Mouse (Mus musculus) lung, embryonic 14.5 days (tissue): Measurements from ENCODE around the gene Zdhhc20. TPM values are rescaled to one million over a fixed set of nuclear protein-coding genes. Genes with fewer than 3 reads are reported as not detected.
A peak's percentile ranks its signal among the peaks of the same experiment; 100 is the strongest.

Source experiments
- ATAC-seq: fragments of 200-750 bp; cut with Nextera tagmentation; 2 replicates; pipeline ENCODE4 v1.8.0; 2017; ENCODE audit warnings: mild to moderate bottlenecking, moderate TSS enrichment, moderate library complexity; ENCODE audit not compliant: insufficient read depth
- DNase-seq: peaks from one replicate; pipeline ENCODE4 v3.0.0-alpha.2; 2015
- H3K27ac ChIP-seq: fragments of 300-500 bp; sonication (generic); 2 replicates; pipeline ENCODE4 v1.5.1; 2014; ENCODE audit warnings: low read depth, mild to moderate bottlenecking, moderate library complexity
- H3K27me3 ChIP-seq: fragments of 300-500 bp; sonication (generic); 2 replicates; pipeline ENCODE4 v1.6.1; 2014; ENCODE audit warnings: low read length, control low read depth; ENCODE audit not compliant: insufficient read depth
- H3K36me3 ChIP-seq: fragments of 300-500 bp; sonication (generic); 2 replicates; pipeline ENCODE4 v1.6.1; 2014; ENCODE audit warnings: control low read depth; ENCODE audit not compliant: insufficient read depth
- H3K4me1 ChIP-seq: fragments of 300-500 bp; sonication (generic); 2 replicates; pipeline ENCODE4 v1.6.1; 2014; ENCODE audit warnings: antibody characterized with exemption, control low read depth; ENCODE audit not compliant: insufficient read depth
- H3K4me2 ChIP-seq: fragments of 300-500 bp; sonication (generic); 2 replicates; pipeline ENCODE4 v1.6.1; 2014; ENCODE audit warnings: mild to moderate bottlenecking
- H3K4me3 ChIP-seq: fragments of 300-500 bp; sonication (generic); 2 replicates; pipeline ENCODE4 v1.5.1; 2014; ENCODE audit warnings: low read depth, low read length
- H3K9ac ChIP-seq: fragments of 300-500 bp; sonication (generic); 2 replicates; pipeline ENCODE4 v1.6.1; 2014
- H3K9me3 ChIP-seq: fragments of 300-500 bp; sonication (generic); 2 replicates; pipeline ENCODE4 v1.6.1; 2016; ENCODE audit warnings: low read depth, low read length, control low read depth
- CTCF ChIP-seq: IDR thresholded peaks from 2 replicates; pipeline ENCODE4 v1.5.1; 2016; ENCODE audit warnings: antibody characterized with exemption, low read depth
- WGBS: fragments of 180-500 bp; shearing (Covaris S2); extraction: QIAGEN DNeasy Blood & Tissue Kit; methylation state at CpG from one replicate; pipeline ENCODE4 v1.1.7; 2014; 5-methylcytosine and 5-hydroxymethylcytosine counted together
- polyA plus RNA-seq: library from polyadenylated mRNA; unstranded; fragments of >200 nt; fragmentation: Nextera tagmentation; extraction: Ambion mirVana; gene quantifications from 2 replicates; pipeline ENCODE4 v1.2.1, GENCODE M21; 2014

The Zdhhc20 gene
- polyA plus RNA-seq, result 62.8 and 66.2 TPM in 2 replicates

DNA sequence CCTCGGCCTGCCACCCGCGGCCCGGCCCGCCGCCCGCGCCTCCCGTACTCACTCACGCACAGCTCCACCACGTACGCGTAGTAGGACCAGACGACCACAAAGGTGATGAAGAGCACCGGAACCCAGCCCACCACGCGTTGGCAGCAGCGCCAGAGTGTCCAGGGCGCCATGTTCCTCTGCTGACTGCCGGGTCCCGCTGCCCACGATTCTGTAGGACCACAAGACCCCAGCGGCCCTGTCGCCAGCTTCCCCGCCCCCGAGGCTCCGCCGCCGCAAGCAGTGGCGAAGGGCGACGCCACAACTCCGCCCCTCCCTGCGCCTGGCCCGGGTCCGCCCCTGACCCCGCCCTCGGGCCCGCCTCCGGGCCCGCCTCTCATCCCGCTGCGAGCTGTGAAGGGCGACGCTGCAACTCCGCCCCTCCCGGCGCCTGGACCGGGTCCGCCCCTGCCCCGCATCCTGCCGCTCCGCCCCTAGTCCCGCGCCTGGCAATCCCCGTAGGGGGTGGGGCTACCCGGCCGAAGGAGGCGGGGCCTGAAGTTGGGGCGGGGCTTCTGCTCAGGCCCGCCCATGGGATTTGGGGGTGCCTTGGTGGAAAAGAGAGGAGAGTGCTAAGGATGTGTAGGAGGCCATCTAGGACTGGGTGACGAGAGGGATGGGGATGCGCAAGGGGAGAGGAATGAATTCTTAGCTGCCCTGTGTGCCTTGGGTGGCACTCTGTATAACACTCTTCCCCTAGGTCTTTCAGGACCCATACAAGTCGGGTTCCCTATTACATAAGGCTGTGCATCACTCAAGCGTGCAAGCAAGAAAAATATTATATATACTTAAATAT, at the start of gene Zdhhc20:
TSS of gene Zdhhc20 (minus strand) at position 266 of the 832 bp plus-strand sequence.
- peak within 1 kb of the TSS; percentile 94 for H3K9ac ChIP-seq

DNA sequence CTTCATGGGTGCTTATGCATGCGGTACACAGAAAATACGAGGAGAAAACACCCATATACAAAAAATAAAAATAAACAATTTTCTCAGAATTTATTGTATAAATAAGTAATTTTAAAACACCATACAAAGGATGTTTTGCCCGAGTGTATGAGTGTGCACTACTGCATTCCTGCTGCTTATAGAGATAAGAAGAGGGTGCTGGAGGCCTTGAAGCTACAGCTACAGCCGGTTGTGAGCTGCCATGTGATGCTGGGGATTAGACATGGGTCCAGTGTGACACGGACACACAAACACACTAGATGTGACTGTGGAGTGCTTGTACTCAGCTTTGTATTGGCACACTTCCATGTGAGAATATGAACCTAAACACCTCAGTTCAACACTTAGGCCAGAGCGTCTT, 47.2 kb upstream of the Zdhhc20 start:
- Histone ChIP-seq H3K9me3 (no peaks in the 10 kb centered on the region), H3K4me2 (no peak overlapping the region), H3K36me3 (peaks cover 11% of the 10 kb centered on the region), H3K9ac (no peak overlapping the region), H3K27me3 (no peaks in the 10 kb centered on the region), H3K27ac (no peak overlapping the region), H3K4me3 (no peak overlapping the region), H3K4me1 (no peaks in the 10 kb centered on the region)
- TF ChIP-seq CTCF, result no peak
- WGBS, result 75% methylated on average over 6 of the region's 6 CpGs
- DNase-seq, result no peak
- ATAC-seq, result no peak

More for the DNA sequence above, at the start of gene Zdhhc20:
- no peaks in the 10 kb centered on the region for H3K36me3 ChIP-seq
- H3K4me1 ChIP-seq, result no peaks in the 10 kb centered on the region
- H3K27me3 ChIP-seq, result no peaks in the 10 kb centered on the region
- peak within 1 kb of the TSS; percentile 87 for H3K27ac ChIP-seq
- DNase-seq, result peak; percentile 98
- WGBS, result 3% methylated on average over 64 of the region's 65 CpGs
- no peaks in the 10 kb centered on the region for H3K9me3 ChIP-seq
- peak within 1 kb of the TSS; percentile 73 for H3K4me2 ChIP-seq
- ATAC-seq, result peak; percentile 95
- TF ChIP-seq CTCF, result no peak
- H3K4me3 ChIP-seq, result peak within 1 kb of the TSS; percentile 90

DNA sequence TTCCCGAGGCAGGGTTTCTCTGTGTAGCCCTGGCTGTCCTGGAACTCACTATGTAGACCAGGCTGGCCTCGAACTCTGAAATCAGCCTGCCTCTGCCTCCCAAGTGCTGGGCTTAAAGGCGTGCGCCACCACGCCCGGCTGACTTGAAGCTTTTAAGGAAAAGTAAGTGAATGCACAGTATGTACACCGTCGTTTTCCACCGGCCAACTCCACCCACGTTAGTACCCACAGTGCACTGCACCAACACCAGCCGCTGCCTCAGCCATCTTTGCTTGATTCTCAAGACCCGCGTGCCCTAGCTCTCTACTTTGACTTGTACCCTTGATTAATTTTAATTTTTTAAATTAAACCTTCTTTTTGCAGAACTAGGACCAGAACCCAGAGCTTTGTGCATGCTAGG, 44.6 kb upstream of the Zdhhc20 start:
- ATAC-seq, result no peak
- no peaks in the 10 kb centered on the region for H3K4me1 ChIP-seq
- H3K27ac ChIP-seq, result no peak overlapping the region
- no peak for DNase-seq
- no peak overlapping the region for H3K4me3 ChIP-seq
- no peaks in the 10 kb centered on the region for H3K27me3 ChIP-seq
- H3K9me3 ChIP-seq, result no peaks in the 10 kb centered on the region
- no peak for TF ChIP-seq CTCF
- no peak overlapping the region for H3K4me2 ChIP-seq
- H3K9ac ChIP-seq, result no peak overlapping the region
- WGBS, result 92% methylated on average over 13 of the region's 13 CpGs
- peaks cover 13% of the 10 kb centered on the region; the same call in 1 of the 2 replicates for H3K36me3 ChIP-seq

DNA sequence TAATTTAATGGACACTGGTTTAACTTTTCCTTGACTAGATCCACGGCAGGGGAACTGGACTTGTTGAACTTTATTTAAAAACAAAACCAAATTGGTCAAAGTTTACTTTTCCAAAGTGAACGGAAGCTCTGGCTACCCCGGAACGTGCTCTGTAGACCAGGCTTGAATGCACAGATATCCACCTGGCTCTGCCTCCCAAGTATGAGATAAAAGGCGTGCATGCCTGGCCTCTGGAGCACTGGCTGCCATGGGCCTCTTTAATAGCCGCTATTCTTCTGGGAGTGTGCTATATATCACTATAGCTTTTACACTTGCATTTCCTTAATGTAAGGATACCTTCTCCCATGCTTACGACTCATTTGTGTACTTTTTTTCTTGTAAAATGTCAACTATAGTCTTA, 43.5 kb upstream of the Zdhhc20 start:
- ATAC-seq (no peak), DNase-seq (no peak)
- TF ChIP-seq CTCF, result no peak
- H3K4me3 ChIP-seq, result no peak overlapping the region
- no peaks in the 10 kb centered on the region for H3K4me1 ChIP-seq
- no peak overlapping the region for H3K4me2 ChIP-seq
- WGBS, result 73% methylated on average over 7 of the region's 7 CpGs
- H3K27ac ChIP-seq, result no peak overlapping the region
- peaks cover 12% of the 10 kb centered on the region; the same call in 1 of the 2 replicates for H3K36me3 ChIP-seq
- no peaks in the 10 kb centered on the region for H3K9me3 ChIP-seq
- no peaks in the 10 kb centered on the region for H3K27me3 ChIP-seq
- no peak overlapping the region for H3K9ac ChIP-seq

DNA sequence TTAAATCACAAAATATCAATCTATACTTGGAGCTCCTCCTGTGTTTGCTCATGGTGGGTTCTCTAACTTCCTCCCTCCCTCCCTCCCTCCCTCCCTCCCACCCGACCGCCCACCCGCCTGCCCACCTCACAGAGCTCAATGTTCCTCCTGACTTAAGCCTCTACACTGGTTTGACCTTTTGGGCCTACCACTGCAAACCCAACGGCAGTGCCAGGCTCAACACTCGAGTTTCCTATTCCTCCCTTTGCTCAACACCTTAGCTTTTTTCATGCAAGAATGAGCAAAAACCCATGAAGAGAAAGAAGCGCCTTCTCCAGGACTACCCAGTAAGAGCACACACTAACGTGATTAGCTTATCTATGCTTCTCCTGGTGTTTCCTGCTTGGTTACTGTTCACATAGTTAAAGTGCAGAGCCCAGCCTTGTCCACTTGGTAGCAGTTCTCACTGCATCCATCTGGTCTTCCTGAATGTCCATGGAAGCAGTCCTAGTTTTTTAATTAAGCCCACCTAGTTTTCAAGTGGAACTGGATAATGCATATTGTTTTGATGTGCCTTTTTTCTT, 42.9 kb upstream of the Zdhhc20 start:
- ATAC-seq (no peak), DNase-seq (no peak)
- Histone ChIP-seq H3K9ac (no peak overlapping the region), H3K4me2 (no peak overlapping the region), H3K4me1 (no peaks in the 10 kb centered on the region), H3K27ac (no peak overlapping the region), H3K9me3 (no peaks in the 10 kb centered on the region), H3K27me3 (no peaks in the 10 kb centered on the region), H3K36me3 (peaks cover 12% of the 10 kb centered on the region; the same call in 1 of the 2 replicates), H3K4me3 (no peak overlapping the region)
- TF ChIP-seq CTCF, result no peak
- 55% methylated on average over 7 of the region's 7 CpGs for WGBS

DNA sequence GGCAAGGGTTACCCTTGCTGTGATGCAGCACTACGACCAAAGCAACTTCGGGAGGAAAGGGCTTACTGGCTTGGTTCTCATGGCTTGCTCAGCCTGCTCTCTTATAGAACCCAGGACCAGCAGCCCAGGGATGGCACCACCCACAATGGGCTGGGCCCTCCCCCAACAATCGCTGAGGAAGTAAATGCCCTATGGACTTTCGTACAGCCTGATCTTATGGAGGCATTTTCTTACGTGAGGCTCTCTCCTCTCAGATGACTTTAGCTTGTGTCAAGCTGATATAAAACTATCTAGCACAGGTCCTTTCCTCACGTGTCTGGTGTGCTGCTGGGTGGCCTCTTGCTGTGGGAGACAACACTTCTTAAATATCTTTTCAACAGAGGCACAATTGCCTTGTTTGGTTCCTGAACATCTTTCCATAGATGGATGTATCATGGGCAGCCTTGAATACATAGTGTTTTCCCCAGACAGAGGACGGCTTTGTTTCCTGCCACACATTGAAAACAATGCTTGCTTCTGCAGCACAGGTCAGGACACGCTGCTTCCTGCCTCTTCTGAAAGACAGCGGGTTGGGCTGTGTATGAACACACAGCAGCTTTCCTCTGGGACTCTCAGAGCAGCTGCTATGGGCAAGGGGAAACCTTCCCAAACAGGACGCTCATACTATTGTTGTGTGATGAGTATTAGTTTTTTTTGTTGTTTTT, 31.5 kb upstream of the Zdhhc20 start:
- 58% methylated on average over 10 of the region's 10 CpGs for WGBS
- Histone ChIP-seq H3K27me3 (no peaks in the 10 kb centered on the region), H3K4me3 (no peak overlapping the region), H3K27ac (peak overlapping the region; percentile 43; the same call in 1 of the 2 replicates), H3K36me3 (peaks cover 34% of the 10 kb centered on the region), H3K4me1 (no peaks in the 10 kb centered on the region), H3K9ac (no peak overlapping the region), H3K4me2 (no peak overlapping the region), H3K9me3 (no peaks in the 10 kb centered on the region)
- TF ChIP-seq CTCF, result no peak
- ATAC-seq (peak; percentile 63; the same call in 1 of the 2 replicates), DNase-seq (peak; percentile 59)
